Mouse (Mus musculus): ENCODE results near the gene Serpinb1c. TPM values are rescaled to one million over a fixed set of nuclear protein-coding genes. Genes with fewer than 3 reads are reported as not detected.
"Not testable (repeated sequence)": the region's sequence is repeated elsewhere in the genome, so short reads cannot be mapped to it uniquely, and the experiment has no call there.

Serpinb1c gene
- under 1 TPM in 1 of 2 experiments, not detected in 1; 0.42 TPM for total RNA-seq (2021)
- long read RNA-seq, experiment 1 = 0 reads
- long read RNA-seq, experiment 2 = 0 reads

DNA sequence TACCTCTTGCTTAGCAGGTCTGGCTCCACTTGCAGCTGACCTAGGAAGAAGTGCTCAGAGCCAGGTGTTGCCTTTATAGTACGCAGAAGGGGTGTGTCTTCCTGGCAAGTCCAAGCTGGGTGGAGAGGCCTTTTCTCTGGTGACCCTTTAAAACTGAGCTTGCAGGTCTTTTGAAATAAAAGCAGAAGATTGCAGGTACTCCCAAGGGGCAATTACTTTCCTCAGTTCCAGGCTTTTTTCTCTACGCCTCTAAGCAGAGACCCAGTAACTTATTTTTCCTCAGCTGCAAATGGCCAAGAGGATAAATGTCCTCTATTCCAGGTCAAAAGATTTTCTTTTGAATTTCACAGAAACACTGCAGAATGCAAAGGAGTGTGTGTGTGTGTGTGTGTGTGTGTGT, at the start of gene Serpinb1c:
Serpinb1c (minus strand) TSS at position 101 of the 400 bp plus-strand sequence.
- DNase-seq = no peak

- DNase-seq = not testable (repeated sequence)
Observed at GRCm38 (mm10) chr13:32939191-32939590, 41.2 kb upstream of the Serpinb1c start.

DNA sequence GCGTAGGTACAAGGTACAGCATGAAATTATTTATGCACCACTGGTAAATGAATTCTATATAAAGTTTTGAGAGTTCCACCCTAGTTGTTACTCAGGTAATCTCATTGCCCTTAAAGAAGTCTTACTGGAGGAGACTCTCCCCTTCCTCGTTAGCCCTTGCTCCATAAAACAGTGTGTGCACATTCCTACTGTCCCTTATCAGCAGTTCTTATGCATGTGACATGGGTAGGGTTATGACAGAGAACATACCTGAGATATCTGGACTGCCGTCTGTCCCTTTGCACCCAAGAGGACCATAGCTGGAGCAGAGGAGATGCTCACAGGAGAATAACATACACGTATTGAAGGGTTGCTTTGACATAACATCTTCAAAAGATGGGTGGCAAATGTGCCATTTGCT, 40.3 kb upstream of the Serpinb1c start:
- not testable (repeated sequence) for DNase-seq

DNA sequence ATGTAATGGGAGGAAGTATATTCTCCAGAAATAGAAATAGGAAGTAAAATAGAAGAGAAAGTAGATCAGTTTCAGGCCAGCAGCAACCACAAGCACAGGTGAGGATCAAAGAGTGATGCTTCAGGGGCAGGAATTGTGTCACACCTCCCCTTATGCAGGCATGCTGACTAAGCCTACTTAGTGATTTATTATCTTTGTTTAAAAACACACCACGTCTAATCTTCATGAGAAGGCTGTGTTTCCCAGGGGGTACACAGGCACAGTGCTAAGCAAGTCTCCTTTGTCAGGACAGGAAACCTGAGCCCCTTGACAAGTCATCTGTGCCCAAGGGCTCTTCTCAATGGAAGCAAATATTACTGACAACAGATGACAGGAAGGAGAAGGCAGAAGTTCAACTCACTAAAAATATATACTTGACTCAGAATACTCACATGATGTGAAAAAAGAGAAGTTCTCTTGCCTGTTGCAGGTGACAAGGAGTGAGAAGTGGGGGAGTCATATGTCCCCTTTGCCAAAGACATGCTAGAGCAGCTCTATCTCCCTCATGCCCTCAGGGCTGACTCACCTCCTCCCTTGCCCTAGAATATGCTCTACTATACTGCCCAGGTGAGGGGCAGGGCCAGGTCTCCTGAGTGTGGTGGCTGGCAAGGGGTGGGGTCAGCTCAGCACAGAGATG, 36.8 kb upstream of the Serpinb1c start:
- DNase-seq = no peak

GRCm38 (mm10) chr13:32929107-32929750, 31.2 kb upstream of the Serpinb1c start:
- DNase-seq = no peak

DNA sequence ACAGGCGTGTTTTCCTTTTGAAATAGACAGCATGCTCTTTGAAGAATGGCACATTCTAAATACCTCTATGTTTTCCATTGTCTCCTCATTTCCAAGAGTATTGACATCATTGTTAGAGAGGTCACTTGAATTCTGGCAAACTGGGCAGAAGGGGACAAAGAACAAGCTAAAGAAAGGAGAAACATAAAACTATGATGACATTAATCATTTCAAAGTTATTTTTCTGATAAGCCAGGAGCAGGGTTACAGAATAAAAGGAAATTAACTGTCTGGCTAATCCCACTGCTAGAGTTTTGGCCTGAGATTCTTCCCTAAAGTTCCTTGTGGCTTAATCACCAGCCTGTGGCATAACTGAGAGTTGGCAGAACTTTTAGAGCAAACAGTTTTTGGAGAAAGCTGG, 29.2 kb upstream of the Serpinb1c start:
- DNase-seq = no peak

DNA sequence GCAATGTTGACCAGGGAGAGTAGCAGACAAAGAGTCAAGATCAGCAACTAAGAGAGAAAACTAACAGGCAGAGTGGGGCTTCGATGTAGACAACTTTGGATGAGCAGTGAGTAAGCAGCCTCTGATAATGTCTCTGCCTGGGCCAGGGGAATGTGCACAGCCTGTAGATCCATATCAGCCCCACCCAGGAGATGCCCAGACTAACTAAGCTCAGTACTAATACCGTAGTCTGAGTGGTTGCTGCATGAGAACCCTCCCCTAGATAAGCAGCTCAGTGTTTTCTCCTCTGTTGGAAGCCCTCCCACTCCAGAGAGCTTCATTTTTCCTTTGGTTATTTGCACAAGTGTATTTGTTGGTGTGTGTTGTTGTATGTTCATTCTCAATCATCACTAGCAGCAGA, 28.6 kb upstream of the Serpinb1c start:
- no peak for DNase-seq

DNA sequence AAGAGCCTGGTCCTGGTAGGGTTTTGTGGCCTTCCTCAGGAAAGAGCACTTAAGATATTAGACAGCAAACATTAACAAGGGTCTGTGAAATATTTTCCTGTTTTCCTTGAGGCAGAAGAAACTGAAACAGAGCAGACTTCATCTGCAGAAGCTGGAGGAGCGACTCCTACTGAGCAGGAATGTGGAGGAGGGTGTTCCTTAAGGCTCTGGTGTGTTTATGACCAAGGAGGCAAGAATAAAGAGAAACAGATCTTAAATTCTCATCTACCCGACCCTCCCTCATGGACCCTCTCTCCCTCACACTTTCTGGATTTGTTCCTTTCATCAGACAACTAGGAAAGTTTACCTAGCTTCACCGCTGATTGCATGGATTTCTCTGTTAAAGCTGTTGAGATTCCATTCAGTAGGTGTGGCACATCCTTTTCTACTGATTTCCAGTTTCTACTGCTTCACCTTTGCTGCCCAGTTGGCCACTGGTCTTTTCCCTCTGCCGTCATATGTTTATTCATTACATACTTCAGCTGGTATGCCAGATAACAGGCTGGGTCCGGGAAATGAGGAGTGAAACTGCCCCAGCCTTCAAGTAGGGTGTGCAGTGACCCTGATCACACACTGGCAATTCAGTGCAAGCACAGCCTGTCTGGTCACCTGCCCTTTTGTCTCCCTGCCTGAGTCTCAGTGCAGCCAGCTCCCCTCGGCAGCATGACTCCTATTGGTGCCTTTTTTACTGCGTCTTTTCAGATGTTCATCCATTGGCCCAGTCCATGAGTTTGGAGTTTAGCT, 26.8 kb upstream of the Serpinb1c start:
- DNase-seq = no peak

DNA sequence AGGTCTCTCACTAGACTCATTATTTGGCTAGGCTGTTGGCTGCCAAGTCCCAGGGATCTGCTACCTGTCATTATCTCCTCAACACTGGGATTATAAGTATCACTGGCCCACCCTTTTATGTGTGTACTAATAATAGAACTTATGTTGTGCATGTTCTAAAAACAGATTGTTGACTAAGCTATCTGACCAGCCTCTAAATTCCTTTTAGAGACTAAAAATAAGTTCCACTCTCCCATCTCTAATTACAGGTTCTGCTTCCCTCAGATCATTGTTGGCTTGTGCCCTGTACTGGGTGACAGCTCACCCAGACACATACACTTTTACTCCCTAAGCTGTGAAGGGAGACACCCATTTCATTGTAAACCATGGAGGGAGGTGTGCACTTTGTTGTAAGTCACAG, 24.6 kb upstream of the Serpinb1c start:
- no peak for DNase-seq

DNA sequence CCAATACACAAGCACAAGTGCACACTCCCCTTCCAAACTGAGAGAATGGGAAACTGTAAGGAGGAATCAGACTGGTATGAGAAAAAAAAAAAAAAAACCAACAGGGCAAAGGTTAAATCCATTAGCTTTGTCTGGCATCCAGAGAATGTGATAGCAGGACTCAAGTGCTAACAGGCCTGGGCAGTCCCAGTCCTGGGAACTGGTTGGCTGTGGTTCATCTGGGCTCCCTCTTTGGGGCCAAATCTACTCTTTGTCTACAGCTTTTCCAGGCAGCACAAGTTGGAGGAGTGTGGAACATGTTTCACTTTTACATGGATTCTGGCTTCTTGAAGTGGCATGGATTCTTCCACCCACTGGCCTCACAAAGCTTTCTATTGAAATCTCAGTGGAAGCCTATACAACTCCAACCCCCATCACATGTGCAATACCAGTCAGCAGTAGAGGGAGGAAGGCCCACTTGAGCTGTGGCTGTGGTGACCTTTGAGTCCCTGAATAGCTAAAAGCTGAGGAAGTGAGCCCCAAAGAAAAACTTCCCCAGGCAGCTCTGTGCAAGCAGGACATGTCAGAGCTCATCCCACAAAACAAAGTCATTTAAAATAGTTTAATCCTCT, 14.9 kb upstream of the Serpinb1c start:
- DNase-seq = peak; percentile 32

DNA sequence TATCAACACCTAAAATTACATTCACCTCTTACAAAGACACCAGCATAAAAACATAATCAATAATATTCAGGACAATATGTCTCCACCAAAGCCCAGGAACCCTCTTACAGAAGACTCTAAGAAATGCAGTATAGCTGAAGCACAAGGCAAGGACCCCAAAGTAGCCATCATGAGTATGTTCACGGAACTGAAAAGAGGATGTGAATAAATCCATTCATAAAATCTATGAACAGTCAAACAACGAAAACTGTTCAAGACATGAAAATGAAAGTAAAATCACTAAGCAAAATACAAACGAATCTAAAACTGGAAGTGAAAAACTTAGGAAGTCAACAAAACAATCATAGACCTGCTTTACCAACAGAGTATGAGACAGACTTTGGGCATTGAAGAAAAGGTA, 10.2 kb upstream of the Serpinb1c start:
- no peak for DNase-seq

- DNase-seq = peak; percentile 95
Observed at GRCm38 (mm10) chr13:32903211-32903873, 5.3 kb upstream of the Serpinb1c start.

DNA sequence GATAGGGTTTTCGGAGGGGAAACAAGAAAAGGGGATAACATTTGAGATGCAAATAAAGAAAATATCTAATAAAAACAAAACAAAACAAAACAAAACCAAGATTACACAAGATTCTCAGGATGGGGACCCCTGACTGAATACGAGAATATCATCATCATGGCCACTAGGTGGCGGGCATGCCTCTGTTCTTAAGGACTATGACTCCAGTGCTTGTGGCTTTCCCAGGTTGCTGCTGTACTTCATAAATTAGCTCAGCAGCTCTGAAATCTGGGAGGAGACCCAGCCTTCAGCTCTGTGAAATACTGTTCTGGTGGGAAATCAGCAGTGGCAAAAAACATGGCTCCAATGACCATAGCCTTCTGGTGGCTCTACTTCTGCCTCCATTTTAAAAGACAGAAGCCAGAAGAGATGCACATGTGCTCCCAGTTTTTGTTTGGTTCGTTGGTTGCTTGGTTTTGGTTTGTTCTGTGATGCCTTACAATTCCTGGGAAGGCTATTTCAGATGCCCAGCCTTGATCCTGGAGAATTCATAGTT, 4.5 kb upstream of the Serpinb1c start:
- DNase-seq = peak; percentile 76

DNA sequence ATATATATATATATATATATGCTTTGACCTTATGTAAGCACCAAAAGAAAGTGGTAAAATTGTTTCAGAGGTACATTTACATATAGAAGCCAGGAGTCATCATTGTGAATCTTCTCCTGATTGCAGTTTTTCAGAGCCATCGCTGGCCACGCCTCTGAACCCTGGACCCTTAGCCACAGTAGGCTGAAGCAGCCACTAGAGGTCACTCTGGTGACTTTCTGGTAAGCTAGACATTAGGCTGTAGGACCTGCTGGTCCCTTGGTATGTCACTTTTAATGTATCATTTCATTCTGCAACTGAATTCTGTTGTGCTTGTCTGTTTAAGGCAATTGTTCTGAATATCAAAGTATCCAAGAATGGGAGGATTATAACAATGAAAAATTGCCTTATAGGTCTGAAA, 2.6 kb upstream of the Serpinb1c start:
- DNase-seq = peak; percentile 69

DNA sequence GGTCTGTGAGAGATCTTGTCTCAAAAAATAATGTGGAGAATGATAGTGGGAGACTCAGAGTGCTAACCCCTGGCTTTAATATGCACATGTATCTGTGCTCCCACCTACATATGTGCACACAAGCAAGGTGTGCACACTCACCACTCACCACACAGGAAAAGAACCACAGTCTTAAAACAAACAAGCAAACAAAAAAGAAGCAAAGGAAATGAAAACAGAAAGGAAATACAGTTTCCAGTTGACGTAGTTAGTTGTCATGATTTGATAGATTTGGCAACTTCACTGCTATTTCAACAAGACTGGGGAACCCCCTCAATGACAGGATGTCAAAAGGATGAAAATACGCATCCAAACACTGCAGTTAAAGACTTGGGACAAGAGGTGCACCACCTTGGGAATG, 1.1 kb upstream of the Serpinb1c start:
- not testable (repeated sequence) for DNase-seq

- DNase-seq = no peak
Observed at GRCm38 (mm10) chr13:32896931-32897330, 1.1 kb downstream of the Serpinb1c start.

DNA sequence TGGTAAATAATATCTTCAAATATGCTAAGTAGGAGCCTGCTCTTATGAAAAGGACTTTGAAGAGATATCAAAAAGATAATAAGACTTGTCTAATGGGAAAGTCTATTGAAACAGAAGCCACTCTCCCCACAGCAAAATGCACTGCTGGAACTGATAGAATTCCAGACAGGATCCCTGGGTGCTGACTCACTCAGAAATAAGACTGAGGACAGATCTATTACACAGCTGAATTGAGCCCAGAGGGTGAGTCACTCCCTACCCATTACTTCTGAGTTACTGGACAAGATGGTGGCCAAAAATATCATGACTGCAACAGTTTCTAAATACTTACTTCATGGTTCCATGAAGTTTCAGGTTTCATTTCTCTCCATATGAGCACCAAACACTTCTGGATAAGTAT, 13.3 kb downstream of the Serpinb1c start:
- no peak for DNase-seq

DNA sequence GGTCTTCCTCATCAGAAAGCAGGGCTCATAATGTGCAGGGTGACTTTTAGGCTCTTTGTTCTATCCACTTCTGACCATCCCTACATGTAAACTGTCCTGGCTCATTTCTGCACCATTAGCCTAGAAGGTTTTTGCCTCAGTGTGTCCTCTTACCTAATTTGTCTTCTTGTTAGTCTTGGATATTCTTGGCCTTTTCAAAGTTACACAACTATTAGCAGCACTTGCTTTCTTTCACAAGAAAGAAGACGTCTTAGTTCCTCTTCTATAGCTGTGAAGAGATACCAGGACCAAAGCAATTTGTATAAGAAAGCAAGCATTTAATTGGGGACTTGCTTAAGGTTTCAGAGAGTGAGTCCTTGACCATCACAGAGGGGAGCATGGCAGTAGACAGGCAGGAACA, 24.1 kb downstream of the Serpinb1c start:
- no peak for DNase-seq

- no peak for DNase-seq
Observed at GRCm38 (mm10) chr13:32868843-32869242, 29.2 kb downstream of the Serpinb1c start.

DNA sequence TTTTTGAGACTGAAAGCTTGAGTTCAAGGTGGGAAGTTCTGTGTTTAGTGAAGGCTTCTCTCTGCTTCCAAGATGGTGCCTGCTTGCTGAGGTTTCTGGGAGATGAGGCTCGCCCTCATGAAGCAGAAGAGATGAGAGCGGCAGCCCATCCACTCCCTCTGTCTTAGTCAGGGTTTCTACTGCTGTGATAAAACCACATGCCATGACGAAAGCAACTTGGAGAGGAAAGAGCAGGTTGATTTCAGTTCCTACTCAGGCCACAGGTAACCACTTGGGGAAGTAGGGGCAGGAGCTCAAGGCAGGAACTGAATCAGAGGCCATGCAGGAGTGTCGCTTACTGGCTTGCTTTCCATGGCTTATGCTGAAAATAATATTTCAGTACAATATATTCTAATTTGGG, 29.8 kb downstream of the Serpinb1c start:
- not testable (repeated sequence) for DNase-seq

DNA sequence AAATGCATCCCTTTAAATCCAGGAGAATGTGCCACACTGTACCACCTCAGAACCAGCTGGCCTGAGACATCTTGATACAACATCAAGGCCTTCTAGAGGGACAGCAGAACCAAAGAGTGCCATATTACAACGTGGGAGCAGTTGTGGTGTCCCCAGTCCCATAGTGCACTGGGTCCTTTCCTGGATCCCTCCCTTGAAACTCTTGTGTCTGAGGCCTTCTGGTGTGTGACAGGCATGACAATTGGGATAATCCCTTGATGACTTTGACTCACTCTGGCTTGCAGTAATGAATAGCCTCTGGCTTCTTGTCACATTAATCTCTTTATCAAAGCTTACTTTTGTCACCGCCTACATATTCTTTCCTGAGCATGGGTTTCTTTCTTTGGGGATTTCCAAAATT, 31.0 kb downstream of the Serpinb1c start:
- no peak for DNase-seq

DNA sequence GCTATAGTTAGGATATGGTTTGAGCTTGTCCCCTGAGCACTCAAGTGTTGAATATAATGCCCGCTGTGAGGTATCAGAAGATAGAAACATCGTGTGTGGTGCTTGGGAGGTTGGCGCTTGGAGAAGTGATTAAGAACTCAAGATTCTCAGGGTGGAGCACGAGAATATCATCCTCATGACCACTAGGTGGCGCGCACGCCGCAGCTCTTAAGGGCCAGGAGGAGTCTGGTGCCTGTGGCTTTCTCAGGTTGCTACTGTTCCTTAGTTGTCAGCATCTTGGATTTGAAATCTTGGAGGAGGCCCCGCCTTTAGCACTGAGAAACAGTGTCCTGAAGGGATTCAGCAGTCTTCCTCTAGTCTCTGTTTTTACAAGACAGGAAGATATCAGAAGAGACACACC, 31.5 kb downstream of the Serpinb1c start:
- DNase-seq = peak; percentile 82

All from adrenal gland, postnatal 10 days (tissue).